Mouse (Mus musculus): ENCODE results near the gene Arfip1.

Arfip1 gene

GRCm38 (mm10) chr3:84455733-84456417 lies 126.5 kb downstream of the Arfip1 start:
- DNase-seq (ENCODE audit: low spot score) = no peak

GRCm38 (mm10) chr3:84450651-84451050 lies 131.8 kb downstream of the Arfip1 start:
- no peak for DNase-seq (ENCODE audit: low spot score)

- no peak for DNase-seq (ENCODE audit: low spot score)
Measured at GRCm38 (mm10) chr3:84449015-84449414, 133.4 kb downstream of the Arfip1 start.

GRCm38 (mm10) chr3:84447803-84448202 lies 134.6 kb downstream of the Arfip1 start:
- no peak for DNase-seq (ENCODE audit: low spot score)

All from embryo, embryonic 10 days (tissue).